Mouse (Mus musculus) heart, embryonic 16.5 days (tissue): Measurements from ENCODE around the gene Cracr2b. TPM values are rescaled to one million over a fixed set of nuclear protein-coding genes. Genes with fewer than 3 reads are reported as not detected.

Experiments
- ATAC-seq: fragments of 200-750 bp; cut with Nextera tagmentation; replicated peaks from 2 replicates; pipeline ENCODE4 v1.8.0; 2017; ENCODE audit warnings: moderate number of reproducible peaks; ENCODE audit not compliant: insufficient read depth, low FRiP score; ENCODE audit errors: extremely low read depth
- H3K27ac ChIP-seq: fragments of 300-500 bp; sonication (generic); 2 replicates; pipeline ENCODE4 v1.5.1; 2014; ENCODE audit warnings: mild to moderate bottlenecking, low read length, control low read depth, moderate library complexity
- H3K27me3 ChIP-seq: fragments of 300-500 bp; sonication (generic); 2 replicates; pipeline ENCODE4 v1.6.1; 2014; ENCODE audit warnings: low read length, mixed read lengths; ENCODE audit not compliant: control insufficient read depth, insufficient read depth
- H3K36me3 ChIP-seq: fragments of 300-500 bp; sonication (generic); 2 replicates; pipeline ENCODE4 v1.6.1; 2014; ENCODE audit not compliant: control insufficient read depth, insufficient read depth
- H3K4me1 ChIP-seq: fragments of 300-500 bp; sonication (generic); 2 replicates; pipeline ENCODE4 v1.6.1; 2014; ENCODE audit warnings: low read length, mixed read lengths; ENCODE audit not compliant: control insufficient read depth, insufficient read depth
- H3K4me2 ChIP-seq: fragments of 300-500 bp; sonication (generic); 2 replicates; pipeline ENCODE4 v1.6.1; 2014; ENCODE audit warnings: low read depth, mild to moderate bottlenecking, control low read depth, low read length
- H3K4me3 ChIP-seq: fragments of 300-500 bp; sonication (generic); 2 replicates; pipeline ENCODE4 v1.5.1; 2014; ENCODE audit warnings: mild to moderate bottlenecking, control low read depth, low read length
- H3K9ac ChIP-seq: fragments of 300-500 bp; sonication (generic); 2 replicates; pipeline ENCODE4 v1.6.1; 2014; ENCODE audit warnings: low read length, control low read depth
- H3K9me3 ChIP-seq: fragments of 300-500 bp; sonication (generic); replicated peaks from 2 replicates; pipeline ENCODE4 v1.6.1; 2016; ENCODE audit warnings: low read length; ENCODE audit not compliant: control insufficient read depth
- WGBS: fragments of 180-500 bp; shearing (Covaris S2); extraction: QIAGEN DNeasy Blood & Tissue Kit; methylation state at CpG from one replicate; pipeline ENCODE4 v1.1.7; 2014; 5-methylcytosine and 5-hydroxymethylcytosine counted together
- polyA plus RNA-seq: library from polyadenylated mRNA; unstranded; fragments of >200 nt; fragmentation: Nextera tagmentation; extraction: Ambion mirVana; gene quantifications from 2 replicates; pipeline ENCODE4 v1.2.1, GENCODE M21; 2015

The Cracr2b gene
- polyA plus RNA-seq, 1 experiment from 2014 or later: 24.2 TPM

GRCm38 (mm10) chr7:141423811-141424210, 37.1 kb upstream of the Cracr2b start:
- Histone ChIP-seq H3K27ac (no peak overlapping the region), H3K4me3 (no peak overlapping the region), H3K36me3 (no peaks in the 10 kb centered on the region), H3K4me2 (no peak overlapping the region), H3K4me1 (peaks cover 2% of the 10 kb centered on the region; the same call in 1 of the 2 replicates), H3K9ac (no peak overlapping the region), H3K9me3 (no peaks in the 10 kb centered on the region), H3K27me3 (no peaks in the 10 kb centered on the region)
- WGBS: 57% methylated on average over 4 of the region's 4 CpGs
- ATAC-seq: no peak

- Histone ChIP-seq H3K27me3 (no peaks in the 10 kb centered on the region), H3K27ac (no peak overlapping the region), H3K4me2 (no peak overlapping the region), H3K4me3 (no peak overlapping the region), H3K4me1 (peaks cover 14% of the 10 kb centered on the region; the same call in 1 of the 2 replicates), H3K9ac (no peak overlapping the region), H3K9me3 (no peaks in the 10 kb centered on the region), H3K36me3 (peaks cover 9% of the 10 kb centered on the region)
- WGBS: 80% methylated on average over 12 of the region's 12 CpGs
- no peak for ATAC-seq
Measured at GRCm38 (mm10) chr7:141426948-141427730, 33.8 kb upstream of the Cracr2b start.

- no peak for ATAC-seq
- 46% methylated on average over 5 of the region's 5 CpGs for WGBS
- Histone ChIP-seq H3K4me1 (peaks cover 14% of the 10 kb centered on the region; the same call in 1 of the 2 replicates), H3K36me3 (peaks cover 11% of the 10 kb centered on the region), H3K9ac (no peak overlapping the region), H3K27ac (no peak overlapping the region), H3K9me3 (no peaks in the 10 kb centered on the region), H3K4me3 (no peak overlapping the region), H3K4me2 (peak overlapping the region; percentile 34; the same call in 1 of the 2 replicates), H3K27me3 (no peaks in the 10 kb centered on the region)
Measured at GRCm38 (mm10) chr7:141428701-141429100, 32.2 kb upstream of the Cracr2b start.

- ATAC-seq: peak; percentile 57
- Histone ChIP-seq H3K27ac (peak within 1 kb of the TSS; percentile 41), H3K9me3 (no peaks in the 10 kb centered on the region), H3K4me2 (peak within 1 kb of the TSS; percentile 34), H3K9ac (peak within 1 kb of the TSS; percentile 2; the same call in 1 of the 2 replicates), H3K36me3 (peaks cover 11% of the 10 kb centered on the region), H3K4me1 (peaks cover 20% of the 10 kb centered on the region), H3K27me3 (no peaks in the 10 kb centered on the region), H3K4me3 (peak within 1 kb of the TSS; percentile 8)
- 4% methylated on average over 19 of the region's 19 CpGs for WGBS
Measured at GRCm38 (mm10) chr7:141429310-141429709, 31.6 kb upstream of the Cracr2b start, which contains the start of gene Cend1. Gene Cend1 (minus strand): TSS chr7:141429491.

- Histone ChIP-seq H3K27me3 (no peaks in the 10 kb centered on the region), H3K4me3 (no peak overlapping the region), H3K9me3 (no peaks in the 10 kb centered on the region), H3K36me3 (peaks cover 11% of the 10 kb centered on the region), H3K4me1 (peaks cover 25% of the 10 kb centered on the region), H3K4me2 (peak overlapping the region; percentile 34), H3K27ac (peak overlapping the region; percentile 41), H3K9ac (peak overlapping the region; percentile 2; the same call in 1 of the 2 replicates)
- 45% methylated on average over 9 of the region's 9 CpGs for WGBS
- ATAC-seq: no peak
Measured at GRCm38 (mm10) chr7:141429840-141430584, 30.9 kb upstream of the Cracr2b start.

DNA sequence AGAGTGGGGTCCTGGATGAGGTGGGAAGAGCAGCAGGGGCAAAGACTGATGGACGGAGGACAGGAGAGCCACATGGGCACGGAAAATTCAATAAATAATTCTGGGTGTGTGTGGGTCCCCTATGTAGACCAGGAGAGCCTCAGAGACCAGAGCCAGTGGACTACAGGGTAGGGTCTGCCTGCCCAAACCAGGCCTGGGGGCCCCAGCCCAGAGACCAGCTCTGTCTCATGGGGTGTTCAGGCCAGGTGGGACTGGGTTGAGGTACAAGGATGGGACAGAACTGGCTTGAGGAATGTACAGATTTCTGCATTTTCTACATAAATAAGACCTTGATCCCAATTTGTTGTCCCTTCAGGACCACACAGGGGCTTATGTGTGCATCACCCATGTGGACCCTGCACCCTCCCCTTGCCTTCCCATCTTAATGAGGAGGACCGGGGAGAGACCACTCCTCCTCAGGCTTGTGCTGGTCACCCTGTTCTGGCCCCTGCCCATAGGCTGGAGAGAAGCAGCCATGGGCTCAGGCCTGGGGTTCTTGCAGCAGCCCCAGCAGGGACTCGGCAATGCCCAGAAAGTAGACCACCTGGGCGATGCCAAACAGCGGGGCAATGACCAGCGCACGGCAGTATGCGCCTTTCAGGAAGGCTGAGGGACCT, 30.2 kb upstream of the Cracr2b start:
- H3K4me3 ChIP-seq: no peak overlapping the region
- H3K4me1 ChIP-seq: peaks cover 29% of the 10 kb centered on the region
- no peak for ATAC-seq
- no peak overlapping the region for H3K9ac ChIP-seq
- H3K9me3 ChIP-seq: no peaks in the 10 kb centered on the region
- H3K27me3 ChIP-seq: no peaks in the 10 kb centered on the region
- peaks cover 11% of the 10 kb centered on the region for H3K36me3 ChIP-seq
- WGBS: 94% methylated on average over 9 of the region's 9 CpGs
- H3K27ac ChIP-seq: no peak overlapping the region
- H3K4me2 ChIP-seq: no peak overlapping the region

DNA sequence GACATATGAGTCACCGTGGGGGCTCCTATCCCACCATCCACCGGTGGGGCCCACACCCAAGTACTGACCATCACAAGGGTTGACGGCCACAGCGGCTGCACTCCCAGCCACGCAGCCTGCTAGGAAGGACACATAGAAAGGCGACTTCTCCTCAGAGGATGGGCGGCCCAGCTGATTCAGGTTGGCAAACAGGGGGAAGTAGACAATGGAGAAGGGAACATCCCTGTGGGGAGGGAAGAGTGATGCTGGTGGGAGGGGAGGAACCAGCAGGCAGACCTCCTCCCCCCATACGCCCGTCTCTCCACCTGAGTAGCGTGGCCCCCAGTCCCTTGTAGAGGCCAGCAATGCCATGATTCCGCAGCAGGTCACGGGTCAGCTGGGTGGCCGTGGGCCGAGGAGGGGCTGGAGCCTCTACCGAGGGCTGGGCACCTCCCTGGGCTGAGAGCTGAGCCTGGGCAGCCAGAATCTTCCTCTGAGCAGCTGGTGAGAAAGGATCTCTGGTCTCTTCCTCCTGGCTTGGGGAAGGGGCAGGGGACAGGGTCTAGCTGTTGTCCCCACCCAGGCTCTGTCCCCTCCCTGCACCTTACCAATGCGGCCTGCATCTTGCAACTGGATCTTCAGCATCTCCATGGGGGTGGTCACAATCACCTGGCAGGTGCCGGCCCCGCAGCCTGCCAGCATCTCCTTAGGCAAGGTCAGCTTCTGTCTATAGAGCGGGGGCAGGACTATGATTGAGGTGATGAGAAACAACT, 29.3 kb upstream of the Cracr2b start:
- H3K9ac ChIP-seq: no peak overlapping the region
- no peaks in the 10 kb centered on the region for H3K27me3 ChIP-seq
- 92% methylated on average over 19 of the region's 19 CpGs for whole genome bisulfite sequencing
- H3K36me3 ChIP-seq: peaks cover 11% of the 10 kb centered on the region
- no peak overlapping the region for H3K4me3 ChIP-seq
- no peak for ATAC-seq
- no peak overlapping the region for H3K4me2 ChIP-seq
- no peaks in the 10 kb centered on the region for H3K9me3 ChIP-seq
- H3K4me1 ChIP-seq: peaks cover 31% of the 10 kb centered on the region
- no peak overlapping the region for H3K27ac ChIP-seq

- no peak overlapping the region for H3K4me2 ChIP-seq
- peaks cover 35% of the 10 kb centered on the region for H3K4me1 ChIP-seq
- peaks cover 11% of the 10 kb centered on the region for H3K36me3 ChIP-seq
- no peaks in the 10 kb centered on the region for H3K27me3 ChIP-seq
- no peak overlapping the region for H3K4me3 ChIP-seq
- no peak overlapping the region for H3K9ac ChIP-seq
- 77% methylated on average over 8 of the region's 8 CpGs for WGBS
- H3K9me3 ChIP-seq: no peaks in the 10 kb centered on the region
- no peak for ATAC-seq
- H3K27ac ChIP-seq: no peak overlapping the region
Measured at GRCm38 (mm10) chr7:141432186-141432611, 28.7 kb upstream of the Cracr2b start.
